Mouse (Mus musculus): ENCODE measurements around the gene Bcan. TPM values are rescaled to one million over a fixed set of nuclear protein-coding genes. Genes with fewer than 3 reads are reported as not detected.

The Bcan gene
- total and polyA plus RNA-seq, 3 experiments, result 0.04 TPM; not detected in 2

- no peak for TF ChIP-seq JUN (IDR thresholded peaks at IDR 0.05; ENCODE audit: insufficient read depth, low read depth, low read length)
- TF ChIP-seq BHLHE40 (IDR thresholded peaks at IDR 0.05; ENCODE audit: low read depth, low read length), result no peak
- TF ChIP-seq ZMIZ1 (IDR thresholded peaks at IDR 0.05; ENCODE audit: low read depth, low read length), result no peak
- TF ChIP-seq HCFC1 (IDR thresholded peaks at IDR 0.05; ENCODE audit: low read depth, low read length), result no peak
- TF ChIP-seq CTCF (conservative IDR thresholded peaks at IDR 0.05 in 1 of 2, IDR thresholded peaks at IDR 0.05 in 1 of 2; ENCODE audit: low read depth in 2 of 2, low read length in 2 of 2), result no peak
- TF ChIP-seq UBTF (IDR thresholded peaks at IDR 0.05; ENCODE audit: low read depth, low read length), result no peak
- no peak for TF ChIP-seq MEF2A (IDR thresholded peaks at IDR 0.05; ENCODE audit: borderline replicate concordance, low read depth, low read length)
- TF ChIP-seq RAD21 (IDR thresholded peaks at IDR 0.05; ENCODE audit: low read depth, low read length), result no peak
- TF ChIP-seq ETS1 (conservative IDR thresholded peaks at IDR 0.05; ENCODE audit: low read depth, low read length), result no peak
- TF ChIP-seq POLR2AphosphoS2 (IDR thresholded peaks at IDR 0.05; ENCODE audit: low read depth, low read length), result no peak
- no peak for TF ChIP-seq MYC (IDR thresholded peaks at IDR 0.05; ENCODE audit: low read depth, low read length)
- no peak for TF ChIP-seq MXI1 (IDR thresholded peaks at IDR 0.05; ENCODE audit: low read depth, low read length)
- no peak for TF ChIP-seq CHD2 (IDR thresholded peaks at IDR 0.05; ENCODE audit: low read length)
- Histone ChIP-seq H3K9me3 (replicated peaks; ENCODE audit: low read length) (no peaks in the 10 kb centered on the region), H3K36me3 (replicated peaks in 1 of 2; ENCODE audit: control insufficient read depth in 1 of 2, insufficient read depth in 1 of 2, low read length in 1 of 2) (peaks cover 5 to 28% of the 10 kb centered on the region in 2 experiments), H3K27ac (ENCODE audit: insufficient read depth, low read depth) (no peak within 1 kb of the TSS), H3K79me2 (replicated peaks; ENCODE audit: control insufficient read depth, extremely low read depth, insufficient read depth, poor library complexity, severe bottlenecking) (no peaks in the 10 kb centered on the region), H3K4me3 (replicated peaks in 1 of 3; ENCODE audit: low read depth in 2 of 3, low read length in 2 of 3, poor library complexity in 1 of 3) (no peak within 1 kb of the TSS), H3K4me1 (ENCODE audit: control insufficient read depth in 1 of 2, insufficient read depth in 2 of 2) (no peaks in the 10 kb centered on the region), H3K9ac (ENCODE audit: insufficient read depth, low read depth) (no peak within 1 kb of the TSS), H3K4me2 (ENCODE audit: insufficient read depth, low read depth, poor library complexity, severe bottlenecking) (no peak within 1 kb of the TSS), H3K27me3 (replicated peaks) (no peaks in the 10 kb centered on the region)
- no peak for DNase-seq (ENCODE audit: extremely low read depth)
- in situ Hi-C loops (cut with MboI; ENCODE audit: low pct_ligation_motif_present, low pct_unique_long_range_greater_than_20kb, low sequenced_read_pairs), result no loop called here
- dilution Hi-C loops (cut with MboI; ENCODE audit: extremely low pct_ligation_motif_present, extremely low pct_unique_long_range_greater_than_20kb, low sequenced_read_pairs), result no loop called here
Measured at GRCm38 (mm10) chr3:87948378-87949265, 51.4 kb downstream of the Bcan start, which contains the start of gene Crabp2. Gene Crabp2, plus strand, starts transcription at chr3:87948666.

GRCm38 (mm10) chr3:87947811-87948199, 52.2 kb downstream of the Bcan start:
- peaks cover 8 to 34% of the 10 kb centered on the region in 2 experiments for H3K36me3 ChIP-seq (replicated peaks in 1 of 2; ENCODE audit: control insufficient read depth in 1 of 2, insufficient read depth in 1 of 2, low read length in 1 of 2)
- H3K9ac ChIP-seq (ENCODE audit: insufficient read depth, low read depth), result no peak overlapping the region
- in situ Hi-C loops (cut with MboI; ENCODE audit: low pct_ligation_motif_present, low pct_unique_long_range_greater_than_20kb, low sequenced_read_pairs) (no loop called here), dilution Hi-C loops (cut with MboI; ENCODE audit: extremely low pct_ligation_motif_present, extremely low pct_unique_long_range_greater_than_20kb, low sequenced_read_pairs) (no loop called here)
- H3K4me2 ChIP-seq (ENCODE audit: insufficient read depth, low read depth, poor library complexity, severe bottlenecking), result no peak overlapping the region
- no peaks in the 10 kb centered on the region for H3K79me2 ChIP-seq (replicated peaks; ENCODE audit: control insufficient read depth, extremely low read depth, insufficient read depth, poor library complexity, severe bottlenecking)
- DNase-seq (ENCODE audit: extremely low read depth), result no peak
- H3K4me3 ChIP-seq (replicated peaks in 1 of 3; ENCODE audit: low read depth in 2 of 3, low read length in 2 of 3, poor library complexity in 1 of 3), result no peak overlapping the region
- no peaks in the 10 kb centered on the region for H3K4me1 ChIP-seq (ENCODE audit: control insufficient read depth in 1 of 2, insufficient read depth in 2 of 2)
- H3K27me3 ChIP-seq (replicated peaks), result no peaks in the 10 kb centered on the region
- H3K9me3 ChIP-seq (replicated peaks; ENCODE audit: low read length), result no peaks in the 10 kb centered on the region
- TF ChIP-seq CHD1 (IDR thresholded peaks at IDR 0.05; ENCODE audit: low read depth, low read length), result no peak
- TF ChIP-seq RAD21 (IDR thresholded peaks at IDR 0.05; ENCODE audit: low read depth, low read length), result no peak
- no peak for TF ChIP-seq MXI1 (IDR thresholded peaks at IDR 0.05; ENCODE audit: low read depth, low read length)
- no peak for TF ChIP-seq POLR2A (IDR thresholded peaks at IDR 0.05; ENCODE audit: low read depth, low read length)
- TF ChIP-seq ETS1 (conservative IDR thresholded peaks at IDR 0.05; ENCODE audit: low read depth, low read length), result no peak
- no peak for TF ChIP-seq ZC3H11A (IDR thresholded peaks at IDR 0.05; ENCODE audit: low read depth, low read length)
- TF ChIP-seq BHLHE40 (IDR thresholded peaks at IDR 0.05; ENCODE audit: low read depth, low read length), result no peak
- TF ChIP-seq MAFK (IDR thresholded peaks at IDR 0.05; ENCODE audit: insufficient replicate concordance, low read length), result no peak
- TF ChIP-seq KAT2A (IDR thresholded peaks at IDR 0.05; ENCODE audit: insufficient replicate concordance, low read length), result no peak
- no peak for TF ChIP-seq IRF4 (IDR thresholded peaks at IDR 0.05; ENCODE audit: low read depth, low read length)
- no peak for TF ChIP-seq JUND (conservative IDR thresholded peaks at IDR 0.05; ENCODE audit: low read depth, low read length)
- H3K27ac ChIP-seq (ENCODE audit: insufficient read depth, low read depth), result no peak overlapping the region
